Mouse (Mus musculus) c-Kit-negative CD71-positive TER-119-positive erythroid progenitor cells, embryonic 14.5 days (primary cell): ENCODE results near the gene St3gal5.
"Not testable (repeated sequence)": the region's sequence is repeated elsewhere in the genome, so short reads cannot be mapped to it uniquely, and the experiment has no call there.

Source experiments
- DNase-seq: peaks from one replicate; pipeline ENCODE4 v3.0.0-alpha.2; 2013; ENCODE audit warnings: low read depth, low spot score

Gene St3gal5

GRCm38 (mm10) chr6:72130056-72130455 lies 32.7 kb downstream of the St3gal5 start:
- no peak for DNase-seq

DNA sequence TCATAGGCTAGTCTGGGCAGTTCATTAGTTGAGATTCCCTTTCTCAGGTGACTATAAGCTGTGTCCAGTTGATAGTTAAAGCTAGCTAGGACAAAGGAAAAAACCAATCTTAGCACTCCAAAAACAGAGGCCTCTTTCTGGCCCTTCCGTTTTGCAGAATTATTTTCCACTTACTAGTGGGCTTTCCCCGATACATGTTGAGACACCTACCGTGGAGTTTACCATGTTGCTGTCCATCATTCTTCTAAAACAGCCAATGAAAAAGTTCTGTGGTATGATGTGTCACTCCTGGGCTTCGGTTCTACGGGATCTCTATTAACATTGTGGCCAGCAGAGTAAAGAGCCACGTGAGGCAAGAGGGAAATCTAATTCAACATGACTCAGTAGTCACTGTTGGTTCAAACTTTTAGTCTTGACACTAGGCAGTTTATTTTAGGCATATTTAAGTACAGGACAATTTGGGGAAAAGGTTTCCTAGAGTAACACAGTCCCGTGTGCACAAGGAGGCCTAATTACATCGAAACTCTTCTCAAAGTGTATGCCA lies 35.4 kb downstream of the St3gal5 start:
- DNase-seq, result no peak

- DNase-seq, result peak; percentile 60
Observed at GRCm38 (mm10) chr6:72134850-72135515, 37.6 kb downstream of the St3gal5 start.

DNA sequence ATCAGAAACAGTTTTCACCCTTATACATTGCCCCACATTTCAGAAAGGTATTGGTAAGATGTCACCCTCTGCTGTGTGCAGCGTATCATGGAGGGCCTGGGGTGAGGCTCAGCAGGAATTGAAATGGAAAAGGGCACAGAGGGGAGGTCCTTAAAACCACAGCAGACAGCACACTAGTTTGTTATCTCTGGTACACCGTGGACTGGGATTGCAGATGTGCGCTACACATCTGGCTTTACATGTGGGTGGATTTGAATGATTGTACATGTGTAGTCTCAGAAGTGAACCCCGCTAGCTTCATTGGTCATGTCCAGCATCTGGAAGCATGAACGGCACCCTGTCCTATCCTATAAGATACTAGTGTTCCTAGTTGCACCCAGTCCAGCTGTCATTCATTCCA lies 38.6 kb downstream of the St3gal5 start:
- DNase-seq, result no peak

DNA sequence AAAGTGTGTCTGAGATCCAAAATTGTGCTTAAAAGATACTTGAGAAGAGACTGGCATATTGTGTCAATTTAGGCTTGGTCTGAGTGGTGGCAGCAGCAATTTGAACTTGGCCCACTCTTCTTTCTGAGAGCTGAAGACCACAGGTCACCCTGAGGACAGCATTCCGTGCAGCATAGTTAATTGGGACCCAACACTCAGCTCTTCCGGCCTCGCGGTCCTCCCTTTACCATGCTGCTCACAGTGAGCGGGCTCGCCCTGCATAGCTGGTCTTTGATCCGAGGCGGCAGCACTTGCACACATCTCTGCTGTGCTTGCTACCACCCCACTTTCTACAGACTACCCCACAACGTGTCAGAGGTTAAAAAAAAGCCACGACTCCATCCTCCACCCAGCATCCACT lies 39.2 kb downstream of the St3gal5 start:
- no peak for DNase-seq

DNA sequence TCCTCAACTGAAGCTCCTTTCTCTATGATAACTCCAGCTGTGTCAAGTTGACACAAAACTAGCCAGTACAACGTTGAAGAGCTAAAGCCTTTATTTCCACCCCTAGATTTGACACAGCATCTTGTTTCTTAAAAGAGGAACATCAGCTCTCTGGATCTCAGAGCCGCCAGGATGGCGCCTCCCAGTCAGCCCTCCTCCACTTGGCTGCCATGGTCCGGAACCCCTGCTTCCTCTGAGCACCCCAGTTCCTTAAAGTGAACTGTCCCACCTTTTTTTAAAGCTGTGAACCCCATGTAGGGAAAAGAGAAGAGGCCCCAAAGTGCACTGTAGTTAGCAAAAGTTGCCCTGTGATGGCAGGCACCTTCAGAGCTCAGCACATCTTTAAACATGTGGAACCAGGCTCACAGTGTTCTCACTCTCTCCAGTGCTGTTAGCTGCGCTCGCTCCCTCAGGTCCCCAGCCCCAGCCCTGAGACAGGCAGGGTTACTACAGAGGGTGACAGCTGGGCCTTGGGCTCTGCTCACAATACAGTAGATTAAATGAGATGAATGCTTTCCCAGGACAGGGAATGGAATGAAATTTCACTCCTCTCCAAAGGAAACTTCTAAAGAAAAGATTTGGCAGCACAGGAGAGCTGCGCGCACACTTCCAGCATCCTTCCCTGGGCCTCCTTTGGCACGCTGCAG lies 42.3 kb downstream of the St3gal5 start:
- DNase-seq, result no peak

GRCm38 (mm10) chr6:72140371-72140770 lies 43.0 kb downstream of the St3gal5 start:
- no peak for DNase-seq

- no peak for DNase-seq
Observed at GRCm38 (mm10) chr6:72141191-72141590, 43.8 kb downstream of the St3gal5 start.

GRCm38 (mm10) chr6:72142561-72142960 lies 45.2 kb downstream of the St3gal5 start:
- DNase-seq, result no peak

DNA sequence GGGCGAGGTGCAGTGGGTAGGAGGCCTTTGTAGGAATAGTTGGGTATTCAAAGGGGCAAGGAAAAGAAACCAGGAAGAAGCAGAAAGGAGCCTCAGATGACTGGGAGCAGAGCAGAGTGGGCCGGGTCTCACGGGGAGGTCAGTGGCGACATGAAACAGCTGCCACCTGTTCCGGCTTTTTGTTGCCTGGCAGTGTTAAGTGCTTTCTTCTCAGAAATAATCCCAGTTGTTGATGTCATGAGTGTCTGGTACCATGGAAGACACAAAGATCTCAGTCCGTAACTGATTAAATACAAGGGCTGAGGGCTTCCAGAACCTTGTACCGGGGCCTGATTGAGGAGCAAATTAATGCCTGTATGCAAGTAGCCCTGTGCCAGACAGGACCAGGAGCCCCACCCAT lies 47.0 kb downstream of the St3gal5 start:
- no peak for DNase-seq

DNA sequence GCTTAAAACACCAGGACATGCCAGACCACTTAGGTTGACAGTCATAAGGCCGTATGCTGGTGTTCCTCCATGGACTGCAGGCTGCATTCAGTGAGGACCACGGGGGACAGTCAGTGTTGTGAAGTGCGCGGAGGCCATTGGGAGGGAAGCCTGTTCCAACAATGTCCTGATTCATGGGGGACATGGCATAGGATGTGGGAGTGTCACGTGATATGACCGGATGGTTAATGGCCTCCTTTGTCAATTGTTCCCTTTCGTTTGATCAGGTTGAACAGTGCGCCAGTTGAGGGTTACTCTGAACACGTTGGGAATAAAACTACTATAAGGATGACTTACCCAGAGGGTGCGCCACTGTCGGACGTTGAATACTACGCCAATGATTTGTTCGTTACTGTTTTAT lies 49.4 kb downstream of the St3gal5 start:
- no peak for DNase-seq

- no peak for DNase-seq
Observed at GRCm38 (mm10) chr6:72148721-72149120, 51.3 kb downstream of the St3gal5 start.

DNA sequence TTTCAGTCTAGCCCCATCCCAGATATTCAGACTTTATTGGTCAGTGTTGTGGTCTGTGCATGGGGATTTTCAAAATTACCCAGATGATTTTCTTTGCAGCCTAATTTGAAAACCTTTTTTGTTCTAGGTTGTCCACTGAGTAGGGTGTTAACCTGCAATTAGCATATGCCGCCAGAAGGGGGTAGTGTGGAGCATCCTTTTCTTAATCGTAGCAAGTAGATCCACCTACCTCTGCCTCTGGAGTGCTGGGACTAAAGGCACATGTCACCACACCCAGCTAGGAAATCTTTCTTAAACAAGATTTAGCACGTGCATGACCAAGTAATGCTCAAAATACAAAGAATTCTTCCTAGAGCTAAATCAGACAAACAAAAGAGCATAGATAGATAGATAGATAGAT lies 52.4 kb downstream of the St3gal5 start:
- DNase-seq, result peak; percentile 16

DNA sequence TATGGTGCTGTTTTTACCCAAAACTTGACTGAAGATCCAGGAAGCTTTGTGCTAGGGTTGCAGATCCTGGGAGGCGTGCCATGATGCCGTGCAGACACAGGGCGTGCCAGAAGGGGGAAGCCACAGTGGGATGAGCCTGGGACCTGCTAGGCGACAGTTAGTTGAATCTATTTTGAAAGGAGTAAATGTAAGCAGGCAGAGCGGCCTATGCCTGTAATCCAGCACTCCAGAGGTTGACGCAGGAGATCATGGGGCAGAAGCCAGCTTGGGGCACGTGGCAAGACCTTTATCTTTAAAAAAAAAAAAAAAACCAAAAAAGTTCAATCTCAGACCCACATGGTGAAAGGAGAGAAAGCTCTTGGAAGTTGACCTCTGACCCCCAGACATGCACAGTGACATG lies 55.3 kb downstream of the St3gal5 start:
- no peak for DNase-seq

DNA sequence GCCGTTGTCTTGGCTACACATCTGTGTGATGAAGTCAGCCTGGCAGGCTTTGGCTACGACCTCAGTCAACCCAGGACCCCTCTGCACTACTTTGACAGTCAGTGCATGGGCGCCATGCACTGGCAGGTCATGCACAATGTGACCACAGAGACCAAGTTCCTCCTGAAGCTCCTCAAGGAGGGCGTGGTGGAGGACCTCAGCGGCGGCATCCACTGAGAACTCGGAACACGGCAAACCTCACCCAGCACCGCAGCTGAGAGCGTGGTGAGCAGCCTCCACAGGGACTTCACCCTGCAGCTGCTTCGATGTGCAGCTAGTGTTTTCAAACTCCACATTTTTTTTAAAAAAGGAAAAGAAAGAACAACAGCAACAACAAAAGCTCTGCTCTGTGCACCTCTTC lies 56.1 kb downstream of the St3gal5 start:
- no peak for DNase-seq

DNA sequence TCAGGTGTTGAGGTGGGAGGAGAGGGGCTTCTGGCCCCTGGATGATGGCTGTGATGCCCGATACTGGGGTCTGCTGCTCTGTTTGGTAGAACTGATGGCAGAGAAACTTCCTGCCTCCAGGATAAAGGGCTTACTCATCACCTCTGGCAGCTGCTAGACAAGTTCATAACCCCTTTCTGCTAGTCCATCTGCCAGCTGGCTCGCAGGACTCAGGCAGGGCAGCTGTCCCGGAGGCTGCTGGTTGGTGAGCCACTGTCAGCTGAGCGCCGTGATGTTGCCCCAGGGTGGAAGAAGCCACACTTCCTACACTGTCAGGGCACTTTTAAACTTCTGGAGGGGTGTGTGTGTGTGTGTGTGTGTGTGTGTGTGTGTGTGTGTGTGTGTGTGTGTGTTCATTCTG lies 56.6 kb downstream of the St3gal5 start:
- DNase-seq, result not testable (repeated sequence)

DNA sequence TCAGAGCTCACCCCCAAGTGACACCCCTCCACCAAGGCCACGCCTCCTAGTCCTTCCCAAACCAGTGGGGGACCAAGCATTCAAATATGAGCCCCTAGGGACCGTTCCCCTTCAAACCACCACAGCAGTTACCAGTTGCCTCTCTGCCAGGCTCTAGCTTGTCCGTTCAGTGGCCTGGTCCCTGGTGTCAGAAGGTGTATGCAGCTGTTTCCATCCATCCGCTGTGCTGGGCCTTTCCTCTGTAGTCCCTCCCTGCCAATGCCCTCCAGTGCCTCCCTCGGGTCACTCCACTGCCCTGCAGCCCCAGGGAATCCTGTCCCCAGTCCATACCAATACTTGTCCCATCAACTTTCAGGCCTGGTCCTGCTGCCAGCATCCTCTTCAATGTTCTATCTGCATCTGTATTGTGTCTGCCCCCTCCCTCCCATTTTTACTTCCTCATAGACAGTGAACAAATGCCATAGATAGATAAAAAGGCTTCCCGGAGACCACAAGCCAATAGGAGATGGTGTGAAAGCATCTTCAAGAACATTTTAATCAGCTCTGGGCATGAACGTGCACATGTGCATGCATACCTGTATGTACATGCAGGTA lies 57.6 kb downstream of the St3gal5 start:
- no peak for DNase-seq

- DNase-seq, result no peak
Observed at GRCm38 (mm10) chr6:72155649-72156048, 58.3 kb downstream of the St3gal5 start.

DNA sequence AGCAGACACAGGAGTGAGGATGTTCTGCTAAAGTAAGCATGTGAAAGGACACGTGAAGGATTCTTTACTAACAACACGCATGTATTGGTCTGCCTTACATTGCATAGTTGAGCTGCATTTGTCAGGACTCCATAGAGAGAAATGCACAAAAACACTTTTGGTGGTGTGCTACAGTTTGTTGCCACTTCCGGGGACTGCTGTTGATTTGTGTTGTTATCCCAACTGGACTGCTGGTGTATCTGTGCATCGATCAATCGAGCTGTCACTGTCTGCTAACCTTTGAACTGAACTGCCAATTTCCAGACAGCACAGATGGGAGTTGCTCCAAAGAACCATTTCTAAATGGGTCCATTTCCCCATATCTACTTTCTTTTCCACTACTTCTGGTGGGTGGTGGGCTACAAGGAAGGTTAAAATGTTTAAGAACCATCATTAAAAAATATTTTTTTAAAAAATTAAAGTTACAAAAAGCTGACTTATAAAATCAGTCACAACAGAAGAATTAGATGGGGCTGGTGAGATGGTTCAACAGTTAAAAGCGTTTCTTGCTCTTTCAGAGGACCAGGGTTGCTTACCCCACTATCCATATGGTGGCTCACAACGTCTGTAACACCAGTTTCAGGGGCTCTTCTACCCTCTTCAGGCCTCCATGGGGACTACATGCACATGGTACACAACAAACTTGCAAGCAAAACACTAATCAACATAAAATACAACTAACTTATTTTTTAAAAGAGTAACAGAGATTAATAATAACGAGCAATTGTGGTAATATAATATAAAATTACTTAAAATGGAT lies 61.8 kb downstream of the St3gal5 start:
- no peak for DNase-seq

GRCm38 (mm10) chr6:72159861-72160395 lies 62.5 kb downstream of the St3gal5 start:
- no peak for DNase-seq

DNA sequence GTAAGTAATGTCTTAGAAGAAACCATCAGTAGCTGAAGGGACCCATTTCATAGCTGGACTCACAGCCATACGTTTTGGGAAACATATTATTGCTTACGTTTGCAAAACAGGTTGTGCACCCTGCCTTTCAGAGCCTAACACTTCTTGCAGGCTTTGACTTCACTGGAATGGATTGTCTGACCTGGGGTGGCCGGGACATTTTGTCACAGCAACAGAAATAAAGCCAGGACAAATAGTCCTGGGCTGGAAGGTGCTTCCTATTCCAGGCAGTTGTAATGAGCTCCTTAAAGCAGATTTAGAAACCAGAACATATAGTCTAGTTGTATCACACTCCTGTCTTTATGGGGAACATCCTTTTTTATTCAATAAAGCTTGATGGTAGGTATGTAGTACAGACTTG lies 63.6 kb downstream of the St3gal5 start:
- DNase-seq, result no peak

DNA sequence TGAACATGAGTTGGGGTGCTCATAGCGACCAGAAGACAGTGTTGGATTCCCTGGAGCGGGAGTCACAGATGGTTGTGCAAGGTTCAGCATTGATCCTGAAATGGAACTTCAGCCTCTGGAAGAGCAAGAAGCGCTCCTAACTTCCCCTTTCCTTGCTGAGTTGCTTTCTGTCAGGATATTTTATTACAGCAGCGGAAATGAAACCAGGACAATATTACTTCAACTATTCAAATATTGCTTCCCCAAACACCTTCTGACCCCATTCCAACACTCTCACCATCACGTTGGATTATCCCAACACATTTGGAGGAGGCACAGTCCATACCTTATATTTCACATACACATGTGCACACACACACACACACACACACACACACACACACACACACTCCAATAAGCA lies 64.4 kb downstream of the St3gal5 start:
- no peak for DNase-seq
